Mouse (Mus musculus): ENCODE measurements around the gene Gm49405. TPM values are rescaled to one million over a fixed set of nuclear protein-coding genes. Genes with fewer than 3 reads are reported as not detected.

Gm49405 gene
- polyA plus RNA-seq, 1 experiment from 2014 or later, result 1.1 TPM

GRCm38 (mm10) chr19:3990804-3991203 lies 9.6 kb upstream of the Gm49405 start:
- no peak overlapping the region for H3K27ac ChIP-seq (replicated peaks)
- WGBS, result 41% methylated on average over 6 of the region's 6 CpGs
- no peaks in the 10 kb centered on the region for H3K36me3 ChIP-seq (ENCODE audit: control insufficient read depth, insufficient read depth, low read length)
- H3K27me3 ChIP-seq (ENCODE audit: control insufficient read depth, insufficient read depth, low read length), result no peaks in the 10 kb centered on the region
- no peak for ATAC-seq (ENCODE audit: low FRiP score, low TSS enrichment)
- no peaks in the 10 kb centered on the region for H3K9me3 ChIP-seq (ENCODE audit: control insufficient read depth, low read length)
- H3K9ac ChIP-seq (ENCODE audit: low read length), result no peak overlapping the region
- DNase-seq (ENCODE audit: low spot score), result no peak
- 0 out of 2 replicates have a peak, but pooled peaks cover 5% of the 10 kb centered on the region for H3K4me1 ChIP-seq (replicated peaks; ENCODE audit: control insufficient read depth, insufficient read depth)
- no peak for TF ChIP-seq EP300 (optimal IDR thresholded peaks at IDR 0.05)
- no peak for TF ChIP-seq CTCF (IDR thresholded peaks at IDR 0.05; ENCODE audit: low read depth)
- H3K4me3 ChIP-seq (ENCODE audit: low read depth, low read length), result no peak overlapping the region
- no peak overlapping the region for H3K4me2 ChIP-seq (replicated peaks; ENCODE audit: low read depth)

DNA sequence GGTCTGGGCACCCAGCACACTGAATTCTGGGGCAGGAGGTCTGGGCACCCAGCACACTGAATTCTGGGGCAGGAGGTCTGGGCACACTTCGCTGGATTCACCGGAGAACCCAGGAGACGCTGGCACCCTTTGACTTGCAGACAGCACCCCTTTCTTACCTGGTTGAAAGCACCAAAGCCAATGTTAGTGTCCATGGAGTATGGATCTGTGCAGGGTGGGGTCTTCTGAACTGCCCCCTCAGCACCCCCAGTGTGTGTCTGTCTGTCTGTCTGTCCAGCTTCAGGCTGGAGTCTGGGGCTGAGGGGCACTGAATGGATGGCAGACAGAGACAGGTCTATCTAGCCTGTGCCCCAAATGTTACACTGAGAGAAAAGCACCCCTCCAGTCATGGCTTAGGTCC lies 8.9 kb upstream of the Gm49405 start:
- Histone ChIP-seq H3K4me2 (replicated peaks; ENCODE audit: low read depth) (no peak overlapping the region), H3K9me3 (ENCODE audit: control insufficient read depth, low read length) (no peaks in the 10 kb centered on the region), H3K27me3 (ENCODE audit: control insufficient read depth, insufficient read depth, low read length) (no peaks in the 10 kb centered on the region), H3K4me1 (replicated peaks; ENCODE audit: control insufficient read depth, insufficient read depth) (0 out of 2 replicates have a peak, but pooled peaks cover 4% of the 10 kb centered on the region), H3K4me3 (ENCODE audit: low read depth, low read length) (no peak overlapping the region), H3K36me3 (ENCODE audit: control insufficient read depth, insufficient read depth, low read length) (no peaks in the 10 kb centered on the region), H3K27ac (replicated peaks) (no peak overlapping the region), H3K9ac (ENCODE audit: low read length) (no peak overlapping the region)
- DNase-seq (ENCODE audit: low spot score) (no peak), ATAC-seq (ENCODE audit: low FRiP score, low TSS enrichment) (no peak)
- WGBS, result 97% methylated on average over 3 of the region's 3 CpGs
- TF ChIP-seq EP300 (optimal IDR thresholded peaks at IDR 0.05) (no peak), CTCF (IDR thresholded peaks at IDR 0.05; ENCODE audit: low read depth) (no peak)

GRCm38 (mm10) chr19:3991966-3992365 lies 8.5 kb upstream of the Gm49405 start:
- no peak for TF ChIP-seq EP300 (optimal IDR thresholded peaks at IDR 0.05)
- TF ChIP-seq CTCF (IDR thresholded peaks at IDR 0.05; ENCODE audit: low read depth), result no peak
- Histone ChIP-seq H3K27ac (replicated peaks) (no peak overlapping the region), H3K9ac (ENCODE audit: low read length) (no peak overlapping the region), H3K4me2 (replicated peaks; ENCODE audit: low read depth) (no peak overlapping the region), H3K4me1 (replicated peaks; ENCODE audit: control insufficient read depth, insufficient read depth) (0 out of 2 replicates have a peak, but pooled peaks cover under 1% of the 10 kb centered on the region), H3K27me3 (ENCODE audit: control insufficient read depth, insufficient read depth, low read length) (no peaks in the 10 kb centered on the region), H3K36me3 (ENCODE audit: control insufficient read depth, insufficient read depth, low read length) (no peaks in the 10 kb centered on the region), H3K9me3 (ENCODE audit: control insufficient read depth, low read length) (no peaks in the 10 kb centered on the region), H3K4me3 (ENCODE audit: low read depth, low read length) (no peak overlapping the region)
- WGBS, result 86% methylated on average over 3 of the region's 3 CpGs
- no peak for DNase-seq (ENCODE audit: low spot score)
- ATAC-seq (ENCODE audit: low FRiP score, low TSS enrichment), result no peak

GRCm38 (mm10) chr19:3992416-3992815 lies 8.0 kb upstream of the Gm49405 start, which contains the start of gene Tbx10:
Gene Tbx10 (plus strand): TSS chr19:3992752.
- DNase-seq (ENCODE audit: low spot score), result no peak
- H3K4me2 ChIP-seq (replicated peaks; ENCODE audit: low read depth), result no peak within 1 kb of the TSS
- no peaks in the 10 kb centered on the region for H3K36me3 ChIP-seq (ENCODE audit: control insufficient read depth, insufficient read depth, low read length)
- no peak within 1 kb of the TSS for H3K4me3 ChIP-seq (ENCODE audit: low read depth, low read length)
- no peaks in the 10 kb centered on the region for H3K9me3 ChIP-seq (ENCODE audit: control insufficient read depth, low read length)
- 51% methylated on average over 5 of the region's 5 CpGs for WGBS
- no peak for TF ChIP-seq EP300 (optimal IDR thresholded peaks at IDR 0.05)
- no peak for TF ChIP-seq CTCF (IDR thresholded peaks at IDR 0.05; ENCODE audit: low read depth)
- no peak within 1 kb of the TSS for H3K9ac ChIP-seq (ENCODE audit: low read length)
- H3K27ac ChIP-seq (replicated peaks), result no peak within 1 kb of the TSS
- no peaks in the 10 kb centered on the region for H3K27me3 ChIP-seq (ENCODE audit: control insufficient read depth, insufficient read depth, low read length)
- H3K4me1 ChIP-seq (replicated peaks; ENCODE audit: control insufficient read depth, insufficient read depth), result no peaks in the 10 kb centered on the region
- no peak for ATAC-seq (ENCODE audit: low FRiP score, low TSS enrichment)

- Histone ChIP-seq H3K36me3 (ENCODE audit: control insufficient read depth, insufficient read depth, low read length) (no peaks in the 10 kb centered on the region), H3K9ac (ENCODE audit: low read length) (no peak overlapping the region), H3K27ac (replicated peaks) (no peak overlapping the region), H3K4me1 (replicated peaks; ENCODE audit: control insufficient read depth, insufficient read depth) (no peaks in the 10 kb centered on the region; the same call in 1 of the 2 replicates), H3K27me3 (ENCODE audit: control insufficient read depth, insufficient read depth, low read length) (no peaks in the 10 kb centered on the region), H3K4me3 (ENCODE audit: low read depth, low read length) (no peak overlapping the region), H3K9me3 (ENCODE audit: control insufficient read depth, low read length) (no peaks in the 10 kb centered on the region), H3K4me2 (replicated peaks; ENCODE audit: low read depth) (no peak overlapping the region)
- TF ChIP-seq CTCF (IDR thresholded peaks at IDR 0.05; ENCODE audit: low read depth) (no peak), EP300 (optimal IDR thresholded peaks at IDR 0.05) (no peak)
- no peak for ATAC-seq (ENCODE audit: low FRiP score, low TSS enrichment)
- no peak for DNase-seq (ENCODE audit: low spot score)
- 62% methylated on average over 6 of the region's 6 CpGs for WGBS
Measured at GRCm38 (mm10) chr19:3994932-3995331, 5.5 kb upstream of the Gm49405 start.

- no peak for ATAC-seq (ENCODE audit: low FRiP score, low TSS enrichment)
- DNase-seq (ENCODE audit: low spot score), result no peak
- TF ChIP-seq CTCF (IDR thresholded peaks at IDR 0.05; ENCODE audit: low read depth) (no peak), EP300 (optimal IDR thresholded peaks at IDR 0.05) (no peak)
- H3K4me1 ChIP-seq (replicated peaks; ENCODE audit: control insufficient read depth, insufficient read depth), result no peaks in the 10 kb centered on the region; the same call in 1 of the 2 replicates
- H3K4me2 ChIP-seq (replicated peaks; ENCODE audit: low read depth), result no peak overlapping the region
- H3K27ac ChIP-seq (replicated peaks), result no peak overlapping the region
- no peaks in the 10 kb centered on the region for H3K27me3 ChIP-seq (ENCODE audit: control insufficient read depth, insufficient read depth, low read length)
- H3K9me3 ChIP-seq (ENCODE audit: control insufficient read depth, low read length), result no peaks in the 10 kb centered on the region
- WGBS, result 69% methylated on average over 3 of the region's 3 CpGs
- H3K9ac ChIP-seq (ENCODE audit: low read length), result no peak overlapping the region
- no peak overlapping the region for H3K4me3 ChIP-seq (ENCODE audit: low read depth, low read length)
- no peaks in the 10 kb centered on the region for H3K36me3 ChIP-seq (ENCODE audit: control insufficient read depth, insufficient read depth, low read length)
Measured at GRCm38 (mm10) chr19:3995505-3995904, 4.9 kb upstream of the Gm49405 start.
